ENCODE assay signal across 8 mouse cellular contexts in the genomic region with DNA sequence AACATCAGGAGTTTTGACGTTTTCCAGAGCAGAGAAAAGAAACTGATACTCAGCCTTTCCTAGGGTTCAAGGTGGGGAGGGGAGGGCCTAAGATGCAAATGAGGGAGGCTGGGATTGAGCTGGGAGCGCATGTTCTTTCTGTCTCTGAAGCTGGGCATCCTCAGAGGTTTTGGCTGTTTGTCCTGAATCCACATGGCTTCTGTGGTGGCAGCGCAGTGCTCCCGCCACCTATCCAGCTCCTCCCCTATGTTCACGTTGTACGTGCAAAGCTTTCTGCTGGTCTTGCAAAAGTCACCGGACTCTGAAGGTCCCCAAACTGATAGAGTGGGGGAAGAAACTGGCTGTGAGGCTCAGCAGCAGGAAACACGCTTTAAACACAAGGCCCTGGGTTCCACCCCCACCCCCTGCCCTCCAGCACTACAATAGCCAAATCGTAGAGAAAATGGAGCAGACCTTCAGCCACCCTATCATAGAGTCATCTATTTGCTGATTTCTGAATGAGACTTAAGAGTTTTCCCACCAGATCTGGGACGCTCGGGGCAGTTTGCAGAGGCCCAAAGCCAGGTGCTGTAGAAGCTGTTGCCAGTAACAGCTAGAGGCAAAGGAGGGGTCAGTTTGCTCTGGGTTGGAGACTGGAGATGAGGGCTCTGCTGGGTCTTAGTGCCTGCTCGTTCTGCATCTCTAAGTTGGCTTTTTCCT. TPM values are rescaled to one million over a fixed set of nuclear protein-coding genes. Genes with fewer than 3 reads are reported as not detected.
DNase-seq lines count a peak whose midpoint lies in the region; ATAC-seq and TF ChIP-seq lines count a peak whose summit lies in the region.

No protein-coding gene starts in this region.

- H3K4me1 ChIP-seq in spleen, adult 2 months (ENCODE audit: control insufficient read depth, insufficient read depth, insufficient read length) = peaks cover 6% of the 10 kb centered on the region; the same call in 1 of the 2 replicates
- H3K4me1 ChIP-seq in heart, embryonic 11.5 days (ENCODE audit: control insufficient read depth, insufficient read depth, low read length) = peaks cover 9% of the 10 kb centered on the region; the same call in 1 of the 2 replicates
- H3K4me1 ChIP-seq in kidney, embryonic 15.5 days = peaks cover 31% of the 10 kb centered on the region
- H3K4me1 ChIP-seq in liver, embryonic 14.5 days (replicated peaks; ENCODE audit: control insufficient read depth in 2 of 2, insufficient read depth in 2 of 2, low read length in 1 of 2) = peaks cover 13 to 23% of the 10 kb centered on the region in 2 experiments
- H3K4me1 ChIP-seq in neural tube, embryonic 11.5 days (ENCODE audit: control insufficient read depth, insufficient read depth, low read length) = peaks cover 5% of the 10 kb centered on the region; the same call in 1 of the 2 replicates

- peak overlapping the region; percentile 36; the same call in 1 of the 2 replicates for H3K4me3 ChIP-seq in spleen, adult 2 months (ENCODE audit: extremely low read depth, insufficient read depth, insufficient read length)
- H3K4me3 ChIP-seq in heart, embryonic 11.5 days (ENCODE audit: low read depth, low read length) = peak overlapping the region; percentile 32
- peak overlapping the region; percentile 23 for H3K4me3 ChIP-seq in kidney, embryonic 15.5 days (replicated peaks)
- H3K4me3 ChIP-seq in liver, embryonic 14.5 days (ENCODE audit: insufficient read depth in 1 of 2, low read depth in 2 of 2, low read length in 2 of 2) = peak overlapping the region; percentile 37 to 44
- H3K4me3 ChIP-seq in neural tube, embryonic 11.5 days (ENCODE audit: low read depth, low read length) = peak overlapping the region; percentile 23

- DNase-seq in spleen, adult 2 months (ENCODE audit: low read depth in 1 of 2, low spot score in 2 of 2) = no peak
- DNase-seq in spleen, adult 18-20 months = no peak
- peak; percentile 84 for DNase-seq in embryo, embryonic 10.5 days (ENCODE audit: low spot score)
- peak in 1 of 3 experiments; percentile 13 for DNase-seq in liver, embryonic 14.5 days (ENCODE audit: low read depth in 3 of 3, low spot score in 3 of 3)
- peak; percentile 66 for DNase-seq in neural tube, embryonic 11.5 days (ENCODE audit: low spot score)

- no peaks in the 10 kb centered on the region for H3K36me3 ChIP-seq in spleen, adult 2 months (ENCODE audit: control insufficient read depth, insufficient read depth, low read length)
- H3K36me3 ChIP-seq in heart, embryonic 11.5 days (ENCODE audit: control insufficient read depth, insufficient read depth, low read length) = no peaks in the 10 kb centered on the region
- no peaks in the 10 kb centered on the region for H3K36me3 ChIP-seq in kidney, embryonic 15.5 days
- H3K36me3 ChIP-seq in liver, embryonic 14.5 days (replicated peaks; ENCODE audit: control insufficient read depth, insufficient read depth, low read depth) = no peaks in the 10 kb centered on the region
- no peaks in the 10 kb centered on the region for H3K36me3 ChIP-seq in neural tube, embryonic 11.5 days (ENCODE audit: control insufficient read depth, insufficient read depth, low read length)

- no peak for TF ChIP-seq CTCF in spleen, adult 2 months (IDR thresholded peaks at IDR 0.05; ENCODE audit: extremely low read depth, insufficient read depth, insufficient read length, insufficient replicate concordance)
- no peak for TF ChIP-seq CTCF in liver, embryonic 14.5 days (IDR thresholded peaks at IDR 0.05; ENCODE audit: low read depth)

- H3K9me3 ChIP-seq in heart, embryonic 11.5 days (replicated peaks; ENCODE audit: control insufficient read depth, low read length) = no peaks in the 10 kb centered on the region
- H3K9me3 ChIP-seq in kidney, embryonic 15.5 days (replicated peaks) = no peaks in the 10 kb centered on the region
- H3K9me3 ChIP-seq in liver, embryonic 14.5 days (ENCODE audit: control insufficient read depth, low read length) = no peaks in the 10 kb centered on the region
- H3K9me3 ChIP-seq in neural tube, embryonic 11.5 days (ENCODE audit: control insufficient read depth, low read length) = no peaks in the 10 kb centered on the region

- 8% methylated on average over 12 of the region's 12 CpGs for WGBS in spleen, adult 2 months
- 2% methylated on average over 12 of the region's 12 CpGs for WGBS in heart, embryonic 11.5 days (ENCODE audit: insufficient replicate concordance)
- 4% methylated on average over 12 of the region's 12 CpGs for WGBS in kidney, embryonic 15.5 days
- 2% methylated on average over 12 of the region's 12 CpGs for WGBS in liver, embryonic 14.5 days (ENCODE audit: insufficient replicate concordance)
- WGBS in neural tube, embryonic 11.5 days = 1% methylated on average over 12 of the region's 12 CpGs

- no peaks in the 10 kb centered on the region for H3K27me3 ChIP-seq in spleen, adult 2 months (ENCODE audit: control insufficient read depth, insufficient read depth, low read length)
- H3K27me3 ChIP-seq in heart, embryonic 11.5 days (ENCODE audit: control insufficient read depth, insufficient read depth, low read length) = no peaks in the 10 kb centered on the region
- no peaks in the 10 kb centered on the region for H3K27me3 ChIP-seq in kidney, embryonic 15.5 days
- no peaks in the 10 kb centered on the region for H3K27me3 ChIP-seq in liver, embryonic 14.5 days (ENCODE audit: control insufficient read depth, insufficient read depth, low read length)
- no peaks in the 10 kb centered on the region for H3K27me3 ChIP-seq in neural tube, embryonic 11.5 days (ENCODE audit: control insufficient read depth, insufficient read depth, low read length)

- TF ChIP-seq POLR2A in spleen, adult 2 months (IDR thresholded peaks at IDR 0.05; ENCODE audit: low read depth, low read length) = no peak

- H3K27ac ChIP-seq in spleen, adult 2 months (ENCODE audit: insufficient read depth, low read length) = peak overlapping the region; percentile 27
- peak overlapping the region; percentile 63 for H3K27ac ChIP-seq in heart, embryonic 11.5 days (ENCODE audit: low read depth, low read length)
- peak overlapping the region; percentile 90 for H3K27ac ChIP-seq in kidney, embryonic 15.5 days
- H3K27ac ChIP-seq in liver, embryonic 14.5 days = no peak overlapping the region; the same call in 1 of the 2 replicates
- peak overlapping the region; percentile 56; the same call in 1 of the 2 replicates for H3K27ac ChIP-seq in neural tube, embryonic 11.5 days (ENCODE audit: low read depth, low read length)

- peak overlapping the region; percentile 61 for H3K4me2 ChIP-seq in heart, embryonic 11.5 days
- peak overlapping the region; percentile 58 for H3K4me2 ChIP-seq in kidney, embryonic 15.5 days
- H3K4me2 ChIP-seq in liver, embryonic 14.5 days (ENCODE audit: low read depth) = peak overlapping the region; percentile 68
- H3K4me2 ChIP-seq in neural tube, embryonic 11.5 days (ENCODE audit: low read depth) = peak overlapping the region; percentile 44

- no peak for TF ChIP-seq EP300 in liver, embryonic 14.5 days (IDR thresholded peaks at IDR 0.05; ENCODE audit: low read depth)

- peak overlapping the region; percentile 55 for H3K9ac ChIP-seq in heart, embryonic 11.5 days (ENCODE audit: low read depth, low read length)
- H3K9ac ChIP-seq in kidney, embryonic 15.5 days = peak overlapping the region; percentile 5; the same call in 1 of the 2 replicates
- peak overlapping the region; percentile 48 for H3K9ac ChIP-seq in liver, embryonic 14.5 days (replicated peaks)
- peak overlapping the region; percentile 54 for H3K9ac ChIP-seq in neural tube, embryonic 11.5 days (ENCODE audit: low read length)

- peak; percentile 75 for ATAC-seq in heart, embryonic 11.5 days (replicated peaks; ENCODE audit: insufficient number of reproducible peaks, low FRiP score, low TSS enrichment)
- peak; percentile 87 for ATAC-seq in kidney, embryonic 15.5 days (replicated peaks; ENCODE audit: low FRiP score)
- peak; percentile 65; the same call in 1 of the 2 replicates for ATAC-seq in liver, embryonic 14.5 days (ENCODE audit: insufficient read depth)
- ATAC-seq in neural tube, embryonic 11.5 days (ENCODE audit: insufficient read depth, low FRiP score, low TSS enrichment) = peak; percentile 50; the same call in 1 of the 2 replicates
- no peak for ATAC-seq in inflammation-experienced regulatory T-cells, adult 6 months

RNA-seq across cellular contexts. Expression of gene Serp2, which starts 42.0 kb away (rescaled TPM):
- 4.2 and 6.1 TPM in 2 replicates for polyA plus RNA-seq in spleen, adult 2 months (2012; rRNA removed)
- polyA plus RNA-seq in heart, embryonic 11.5 days (2014; fragmentation: Nextera tagmentation; extraction: Ambion mirVana) = 24.4 TPM in 2 replicates
- 10.3 and 11.1 TPM in 2 replicates for polyA plus RNA-seq in kidney, embryonic 15.5 days (2015; fragmentation: Nextera tagmentation; extraction: Ambion mirVana)
- 0.31 and 0.63 TPM in 2 replicates for polyA plus RNA-seq in liver, embryonic 14.5 days (2012; rRNA removed)
- polyA plus RNA-seq in liver, embryonic 14.5 days (2014; fragmentation: Nextera tagmentation; extraction: Ambion mirVana) = 1.3 and 1.7 TPM in 2 replicates
- 44.7 and 47.1 TPM in 2 replicates for polyA plus RNA-seq in neural tube, embryonic 11.5 days (2014; fragmentation: Nextera tagmentation; extraction: Ambion mirVana)
- polyA plus RNA-seq in inflammation-experienced regulatory T-cells, adult 6 months (2017; shearing (Covaris generic)) = 10 to 100 TPM in 1 of 3 experiments, 1 to 10 TPM in 2; 1.5 to 11.1 (median 2.5) TPM

Comparison
In these comparisons a context has a peak if more than half of its experiments do, and no peak if none do; other contexts are left out.
1. DNase-seq: peak in embryo, embryonic 10.5 days (single experiment) and neural tube, embryonic 11.5 days (single experiment); none in spleen, adult 2 months (0 of 2) and spleen, adult 18-20 months (0 of 2).
2. H3K9ac ChIP-seq: peak in every context shown above with its lines; median percentile 55 in heart, embryonic 11.5 days; 54 in neural tube, embryonic 11.5 days; 48 in liver, embryonic 14.5 days; 5 in kidney, embryonic 15.5 days.
3. Peak in every context shown above with its lines, with median percentiles within 50 percentile points of each other: H3K4me3 ChIP-seq and H3K4me2 ChIP-seq.